Mouse (Mus musculus) left cerebral cortex, postnatal 14 days (tissue): ENCODE data around the gene Aspm. TPM values are rescaled to one million over a fixed set of nuclear protein-coding genes. Genes with fewer than 3 reads are reported as not detected.
"Not testable (repeated sequence)": the region's sequence is repeated elsewhere in the genome, so short reads cannot be mapped to it uniquely, and the experiment has no call there.

Source experiments
- DNase-seq, 2 experiments: peaks; one replicate each; pipeline ENCODE4 v3.0.0; 2021 to 2022; ENCODE audit warnings: low spot score in 2 of 2, mixed read lengths in 1 of 2
- intact Hi-C: fragments of 180-260 bp; cut with DNase I; formaldehyde crosslinking; loops from one replicate; pipeline ENCODE4 v1.15.1; 2025
- long read RNA-seq, 2 experiments: library from polyadenylated mRNA; stranded (forward); transcript quantifications; one replicate each; pipeline ENCODE4 v2.0.0; 2021
- total RNA-seq, 2 experiments: library from RNA; stranded (reverse); gene quantifications; 2 replicates each; pipeline ENCODE4 v1.2.3; 2021

Aspm gene
- 1 to 10 TPM in 1 of 2 experiments, under 1 TPM in 1; 0.95 to 1.4 TPM for total RNA-seq
- long read RNA-seq, experiment 1, result 0 reads
- long read RNA-seq, experiment 2, result 0 reads

GRCm38 (mm10) chr1:139454340-139455225 is at the start of gene Aspm:
TSS of gene Aspm (plus strand) at chr1:139454772.
- intact Hi-C loops, result no loop called here
- peak; percentile 90 to 94 for DNase-seq

- DNase-seq, result no peak
- intact Hi-C loops, result no loop called here
Measured at GRCm38 (mm10) chr1:139405766-139406165, 48.8 kb upstream of the Aspm start.

GRCm38 (mm10) chr1:139407701-139408100 is 46.9 kb upstream of the Aspm start:
- DNase-seq, result no peak
- intact Hi-C loops, result no loop called here

- DNase-seq, intact Hi-C loops: not testable (repeated sequence)
Measured at GRCm38 (mm10) chr1:139412365-139412764, 42.2 kb upstream of the Aspm start.

- DNase-seq, result no peak
- intact Hi-C loops, result no loop called here
Measured at GRCm38 (mm10) chr1:139413465-139413864, 41.1 kb upstream of the Aspm start.

- DNase-seq, result no peak
- intact Hi-C loops, result no loop called here
Measured at GRCm38 (mm10) chr1:139421521-139421874, 33.1 kb upstream of the Aspm start.

GRCm38 (mm10) chr1:139421875-139422791 is 32.4 kb upstream of the Aspm start, which contains the start of gene Zbtb41:
TSS of gene Zbtb41 (plus strand) at chr1:139422288.
- intact Hi-C loops, result no loop called here
- peak; percentile 84 to 89 for DNase-seq

- DNase-seq, result no peak
- intact Hi-C loops, result no loop called here
Measured at GRCm38 (mm10) chr1:139422941-139423340, 31.6 kb upstream of the Aspm start.

GRCm38 (mm10) chr1:139423931-139424330 is 30.6 kb upstream of the Aspm start:
- intact Hi-C loops, result no loop called here
- no peak for DNase-seq

GRCm38 (mm10) chr1:139425006-139425405 is 29.6 kb upstream of the Aspm start:
- intact Hi-C loops, result no loop called here
- no peak for DNase-seq

- intact Hi-C loops, result no loop called here
- peak; percentile 28 to 47 for DNase-seq
Measured at GRCm38 (mm10) chr1:139438373-139438772, 16.2 kb upstream of the Aspm start.

GRCm38 (mm10) chr1:139443103-139443502 is 11.5 kb upstream of the Aspm start:
- DNase-seq, intact Hi-C loops: not testable (repeated sequence)

GRCm38 (mm10) chr1:139455226-139455869 is 776 bp downstream of the Aspm start:
- intact Hi-C loops, result no loop called here
- no peak for DNase-seq

- DNase-seq, result no peak
- intact Hi-C loops, result no loop called here
Measured at GRCm38 (mm10) chr1:139460807-139461206, 6.2 kb downstream of the Aspm start.

- intact Hi-C loops, result no loop called here
- DNase-seq, result no peak
Measured at GRCm38 (mm10) chr1:139465936-139466335, 11.4 kb downstream of the Aspm start.

GRCm38 (mm10) chr1:139478898-139479297 is 24.3 kb downstream of the Aspm start:
- intact Hi-C loops, result no loop called here
- DNase-seq, result peak in 1 of 2 experiments; percentile 11

- intact Hi-C loops, result no loop called here
- peak in 1 of 2 experiments; percentile 39 for DNase-seq
Measured at GRCm38 (mm10) chr1:139480246-139480645, 25.7 kb downstream of the Aspm start.

- no peak for DNase-seq
- intact Hi-C loops, result no loop called here
Measured at GRCm38 (mm10) chr1:139481146-139481545, 26.6 kb downstream of the Aspm start.

GRCm38 (mm10) chr1:139494630-139495029 is 40.1 kb downstream of the Aspm start:
- intact Hi-C loops, result no loop called here
- no peak for DNase-seq

- intact Hi-C loops, result no loop called here
- DNase-seq, result no peak
Measured at GRCm38 (mm10) chr1:139495408-139495807, 40.8 kb downstream of the Aspm start.
